Mouse (Mus musculus): ENCODE results near the gene Pdcd5. TPM values are rescaled to one million over a fixed set of nuclear protein-coding genes. Genes with fewer than 3 reads are reported as not detected.

Pdcd5 gene
- polyA plus RNA-seq, 1 experiment from 2014 or later: 80.7 TPM

DNA sequence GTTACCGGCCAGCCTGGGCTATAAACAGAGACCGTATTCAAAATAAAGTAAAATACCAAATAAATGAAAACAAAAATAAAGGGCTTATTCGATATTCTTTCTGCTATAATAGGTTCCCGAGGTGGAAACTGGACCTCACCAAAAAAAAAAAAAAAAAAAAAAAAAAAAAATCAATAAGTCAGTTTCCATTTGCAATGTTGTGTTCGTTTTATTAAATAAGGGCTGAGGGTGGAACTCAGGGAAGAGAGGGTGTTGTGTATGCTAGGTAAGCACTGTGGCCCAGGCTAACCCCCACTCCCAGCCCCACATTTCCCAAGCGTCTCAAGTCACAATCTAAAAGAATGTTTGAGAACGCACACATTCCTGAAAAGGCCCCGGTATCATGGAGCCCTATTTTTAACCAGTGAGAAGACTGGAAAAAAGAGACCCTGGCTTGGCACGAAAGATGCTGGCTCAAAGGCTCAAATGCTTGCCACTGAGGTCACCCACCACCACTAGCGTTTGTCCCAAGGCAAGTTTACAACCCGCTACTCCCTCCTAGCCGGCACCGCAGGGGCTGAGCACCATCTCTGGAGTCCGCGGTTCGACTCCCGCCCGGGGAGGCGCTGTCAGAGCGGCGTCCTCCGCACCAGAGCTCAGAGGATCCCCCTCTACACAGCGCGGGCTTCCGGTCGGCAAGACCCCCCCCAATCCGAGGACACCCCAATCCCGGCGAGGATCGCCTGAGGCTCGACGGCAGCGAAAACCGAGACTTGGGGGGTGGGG is 822 bp downstream of the Pdcd5 start:
- ChIA-PET POLR2A (no interaction called here), CTCF (no interaction called here)
- peaks cover 3% of the 10 kb centered on the region for H3K27me3 ChIP-seq
- no peak for DNase-seq (ENCODE audit: low read depth, low spot score)
- no peak for TF ChIP-seq CTCF (IDR thresholded peaks at IDR 0.05)
- ATAC-seq: peak; percentile 11
- in situ Hi-C loops (cut with MboI; ENCODE audit: low pct_unique_long_range_greater_than_20kb): no loop called here

DNA sequence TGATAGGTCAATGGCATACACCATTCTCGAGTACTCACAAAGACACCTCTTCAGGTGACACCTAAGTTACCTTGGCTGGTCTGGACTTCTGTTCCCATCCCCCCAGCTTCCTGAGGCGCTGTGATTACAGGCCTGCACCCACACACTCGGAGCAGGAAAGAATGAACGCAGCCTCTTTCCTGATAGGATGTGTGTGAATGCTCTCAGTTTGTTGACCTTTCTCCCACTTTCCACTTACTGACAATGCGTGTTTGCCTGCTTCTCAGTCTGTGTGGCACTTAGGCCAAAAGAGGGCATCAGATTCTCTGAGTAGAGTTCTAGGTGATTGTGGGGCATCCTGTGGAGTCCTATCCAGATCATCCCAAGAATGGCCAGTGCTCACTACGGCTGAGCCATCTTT is 7.2 kb downstream of the Pdcd5 start:
- no peaks in the 10 kb centered on the region for H3K27me3 ChIP-seq
- ChIA-PET POLR2A (no interaction called here), CTCF (interaction anchor here (3.0 kb wide), 1 partner anchor 11 kb away, joined by 13 read pairs; no protein-coding TSS in a partner anchor)
- no peak for ATAC-seq
- no peak for TF ChIP-seq CTCF (IDR thresholded peaks at IDR 0.05)
- DNase-seq (ENCODE audit: low read depth, low spot score): no peak
- in situ Hi-C loops (cut with MboI; ENCODE audit: low pct_unique_long_range_greater_than_20kb): no loop called here

DNA sequence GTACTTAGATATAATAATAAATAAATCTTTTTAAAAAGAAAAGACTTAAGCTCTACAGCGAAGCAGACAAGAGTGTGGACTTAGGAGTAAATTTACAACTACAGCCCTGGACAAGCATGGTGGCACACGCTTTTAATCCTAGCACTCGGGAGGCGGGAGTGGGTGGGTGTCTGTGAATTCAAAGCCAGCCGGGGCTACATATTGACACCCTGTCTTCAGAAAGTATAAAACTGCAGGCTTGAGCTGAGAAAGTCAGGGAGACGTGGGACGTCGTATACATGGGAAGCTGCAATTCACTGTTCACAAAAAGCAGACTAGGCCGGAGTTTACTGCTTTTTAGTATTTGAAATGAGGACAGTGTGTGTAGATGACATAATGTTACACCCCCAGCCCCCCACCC is 10.4 kb downstream of the Pdcd5 start:
- DNase-seq (ENCODE audit: low read depth, low spot score) (no peak), ATAC-seq (no peak)
- H3K27me3 ChIP-seq: no peaks in the 10 kb centered on the region
- no peak for TF ChIP-seq CTCF (IDR thresholded peaks at IDR 0.05)
- ChIA-PET POLR2A (interaction anchor here (0.5 kb wide), 1 partner anchor 81 kb away, joined by 3 read pairs; no protein-coding TSS in a partner anchor), CTCF (interaction anchor here (0.7 to 2.2 kb wide), 7 partner anchors 10 to 91 kb away, joined by 3 to 10 read pairs (median 3); no protein-coding TSS in a partner anchor)
- in situ Hi-C loops (cut with MboI; ENCODE audit: low pct_unique_long_range_greater_than_20kb): loop anchor here (10.0 kb wide), 2 partner anchors 52 to 82 kb away; partner anchors contain the start of genes Ankrd27, Nudt19 and Rgs9bp

DNA sequence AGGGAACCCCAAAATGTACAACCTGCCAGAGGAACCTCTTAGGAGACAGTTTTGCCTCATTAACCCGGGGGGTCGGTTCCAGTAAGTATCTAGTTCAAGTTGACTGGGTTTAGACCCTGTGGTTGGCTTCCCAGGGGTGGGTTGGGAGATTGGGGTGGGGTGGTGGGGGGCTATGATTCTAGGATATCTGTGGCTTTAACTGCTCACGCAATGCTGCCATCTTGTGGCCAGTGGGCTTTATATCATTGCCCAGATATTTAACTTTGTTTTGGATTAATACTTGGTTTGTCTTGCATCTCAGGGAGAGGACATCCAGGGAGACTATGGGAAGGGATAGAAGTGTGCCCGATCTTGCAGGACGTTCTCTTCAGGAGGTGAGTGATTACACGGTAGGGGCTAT is 11.1 kb downstream of the Pdcd5 start:
- ChIA-PET CTCF (interaction anchor here (0.9 to 2.2 kb wide), 6 partner anchors 9 to 90 kb away, joined by 3 to 10 read pairs (median 4); no protein-coding TSS in a partner anchor), POLR2A (no interaction called here)
- in situ Hi-C loops (cut with MboI; ENCODE audit: low pct_unique_long_range_greater_than_20kb): loop anchor here (10.0 kb wide), 2 partner anchors 51 to 81 kb away; partner anchors contain the start of genes Ankrd27, Nudt19 and Rgs9bp
- peak; percentile 62 for TF ChIP-seq CTCF (IDR thresholded peaks at IDR 0.05)
- DNase-seq (ENCODE audit: low read depth, low spot score): no peak
- H3K27me3 ChIP-seq: no peaks in the 10 kb centered on the region
- no peak for ATAC-seq

DNA sequence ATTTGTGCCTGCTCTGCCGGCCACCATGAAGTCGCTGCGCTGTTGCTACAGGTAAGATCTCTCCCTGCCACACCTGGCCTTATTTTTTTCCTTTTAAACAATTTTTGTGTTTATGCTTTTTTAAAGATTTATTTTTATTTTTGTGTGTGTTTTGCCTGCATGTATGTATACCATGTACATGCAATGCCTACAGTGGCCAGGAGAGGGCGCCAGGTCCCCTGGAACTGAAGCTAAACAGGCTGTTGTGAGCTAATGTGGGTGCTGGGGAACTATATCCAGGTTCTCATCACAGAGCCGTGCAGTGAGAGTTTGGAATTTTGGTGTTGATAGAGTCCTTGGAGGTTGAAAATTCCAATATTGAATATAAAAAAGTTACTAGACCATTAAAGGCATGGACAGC is 18.8 kb downstream of the Pdcd5 start:
- in situ Hi-C loops (cut with MboI; ENCODE audit: low pct_unique_long_range_greater_than_20kb): no loop called here
- ChIA-PET POLR2A (no interaction called here), CTCF (interaction anchor here (0.8 to 2.8 kb wide), 9 partner anchors 9 to 116 kb away, joined by 3 to 13 read pairs (median 4); no protein-coding TSS in a partner anchor)
- no peaks in the 10 kb centered on the region for H3K27me3 ChIP-seq
- peak; percentile 94 for TF ChIP-seq CTCF (IDR thresholded peaks at IDR 0.05)
- DNase-seq (ENCODE audit: low read depth, low spot score) (no peak), ATAC-seq (no peak)

DNA sequence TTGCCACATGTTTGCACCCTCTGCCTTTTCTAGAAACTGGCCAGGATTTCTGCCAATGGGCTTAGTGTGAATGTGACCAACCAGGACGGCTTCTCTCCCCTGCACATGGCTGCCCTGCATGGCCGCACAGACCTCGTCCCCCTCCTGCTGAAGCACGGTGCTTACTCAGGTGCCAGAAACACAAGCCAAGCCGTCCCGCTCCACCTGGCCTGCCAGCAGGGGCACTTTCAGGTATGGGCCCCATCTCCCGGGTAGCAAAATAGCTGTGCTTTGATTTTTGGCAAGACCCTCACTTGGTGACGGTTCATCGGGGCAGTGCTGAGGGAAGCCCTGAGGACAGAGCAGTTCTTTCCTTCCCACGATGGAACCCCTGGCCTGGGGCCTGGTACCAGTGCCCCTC is 19.9 kb downstream of the Pdcd5 start:
- CTCF ChIA-PET: interaction anchor here (0.7 to 2.8 kb wide), 7 partner anchors 8 to 81 kb away, joined by 3 to 13 read pairs (median 3); no protein-coding TSS in a partner anchor
- TF ChIP-seq CTCF (IDR thresholded peaks at IDR 0.05): no peak

DNA sequence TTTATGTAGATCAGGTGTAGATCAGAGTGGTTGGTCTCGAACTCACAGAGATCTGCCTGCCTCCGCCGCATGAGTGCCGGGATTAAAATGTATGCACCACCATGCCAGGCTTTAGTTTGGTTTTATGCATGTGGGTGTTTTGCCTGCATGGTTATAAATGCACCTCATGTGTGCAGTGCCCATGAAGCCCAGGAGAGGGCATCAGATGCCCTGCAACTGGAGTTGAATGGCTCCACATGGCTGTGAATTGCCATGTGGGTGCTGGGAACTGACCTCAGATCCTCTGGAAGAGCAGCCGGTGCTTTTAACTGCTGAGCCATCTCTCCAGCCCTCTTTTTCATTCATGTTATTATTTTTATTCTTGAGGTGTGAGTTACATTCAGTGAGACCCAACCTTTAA is 21.3 kb downstream of the Pdcd5 start:
- in situ Hi-C loops (cut with MboI; ENCODE audit: low pct_unique_long_range_greater_than_20kb): no loop called here
- CTCF ChIA-PET: no interaction called here

More for the DNA sequence above, 19.9 kb downstream of the Pdcd5 start:
- in situ Hi-C loops (cut with MboI; ENCODE audit: low pct_unique_long_range_greater_than_20kb): no loop called here
- no peaks in the 10 kb centered on the region for H3K27me3 ChIP-seq
- POLR2A ChIA-PET: no interaction called here
- ATAC-seq (no peak), DNase-seq (ENCODE audit: low read depth, low spot score) (no peak)

DNA sequence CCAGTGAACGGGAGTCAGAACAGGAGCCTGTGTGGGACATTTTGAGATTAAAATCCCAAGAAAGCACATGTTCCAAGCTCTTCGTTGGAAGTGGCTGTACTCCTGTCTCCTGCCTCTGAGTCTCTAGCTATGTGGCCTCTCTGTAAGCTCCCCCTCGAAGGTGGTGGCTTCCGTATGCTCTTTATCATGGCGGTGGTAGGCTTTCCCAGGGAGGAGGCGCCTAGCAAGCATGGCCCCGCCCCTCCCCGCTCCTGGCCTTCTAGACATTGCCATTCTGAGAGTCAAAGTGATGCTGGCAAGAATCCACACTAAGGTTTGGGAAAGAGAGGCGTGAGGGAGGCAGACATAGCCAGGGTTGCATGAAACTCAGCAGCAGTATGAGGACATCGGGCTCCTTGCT is 24.7 kb downstream of the Pdcd5 start:
- ChIA-PET CTCF (interaction anchor here (3.2 kb wide), 1 partner anchor 14 kb away, joined by 9 read pairs; no protein-coding TSS in a partner anchor), POLR2A (no interaction called here)
- no peaks in the 10 kb centered on the region for H3K27me3 ChIP-seq
- no peak for TF ChIP-seq CTCF (IDR thresholded peaks at IDR 0.05)
- in situ Hi-C loops (cut with MboI; ENCODE audit: low pct_unique_long_range_greater_than_20kb): no loop called here
- ATAC-seq: no peak
- DNase-seq (ENCODE audit: low read depth, low spot score): no peak

More for the DNA sequence above, 21.3 kb downstream of the Pdcd5 start:
- no peak for DNase-seq (ENCODE audit: low read depth, low spot score)
- no peak for ATAC-seq
- POLR2A ChIA-PET: no interaction called here
- TF ChIP-seq CTCF (IDR thresholded peaks at IDR 0.05): no peak
- no peaks in the 10 kb centered on the region for H3K27me3 ChIP-seq

DNA sequence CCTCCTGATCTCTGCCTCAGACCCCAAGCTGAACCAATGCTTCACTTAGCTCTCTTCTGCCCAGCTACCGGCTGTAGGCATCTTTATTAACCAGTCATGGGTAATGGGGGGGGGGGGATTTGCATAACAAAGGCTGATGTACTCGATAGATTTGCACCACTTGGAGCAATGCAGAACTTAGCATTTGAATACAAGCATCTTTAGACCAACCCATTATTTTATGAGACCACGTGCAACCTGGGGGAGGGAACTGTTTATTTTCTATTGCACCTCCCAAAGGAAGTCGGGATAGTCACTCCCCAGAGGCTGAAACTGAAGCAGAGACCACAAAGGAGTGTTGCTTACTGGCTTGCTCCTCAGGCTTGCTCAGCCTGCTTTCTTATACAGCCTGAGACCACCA is 29.8 kb downstream of the Pdcd5 start:
- in situ Hi-C loops (cut with MboI; ENCODE audit: low pct_unique_long_range_greater_than_20kb): no loop called here
- POLR2A ChIA-PET: no interaction called here
- CTCF ChIA-PET: interaction anchor here (0.8 kb wide), 1 partner anchor 10 kb away, joined by 3 read pairs; no protein-coding TSS in a partner anchor
- H3K27me3 ChIP-seq: no peaks in the 10 kb centered on the region
- ATAC-seq: no peak
- no peak for TF ChIP-seq CTCF (IDR thresholded peaks at IDR 0.05)
- DNase-seq (ENCODE audit: low read depth, low spot score): no peak

DNA sequence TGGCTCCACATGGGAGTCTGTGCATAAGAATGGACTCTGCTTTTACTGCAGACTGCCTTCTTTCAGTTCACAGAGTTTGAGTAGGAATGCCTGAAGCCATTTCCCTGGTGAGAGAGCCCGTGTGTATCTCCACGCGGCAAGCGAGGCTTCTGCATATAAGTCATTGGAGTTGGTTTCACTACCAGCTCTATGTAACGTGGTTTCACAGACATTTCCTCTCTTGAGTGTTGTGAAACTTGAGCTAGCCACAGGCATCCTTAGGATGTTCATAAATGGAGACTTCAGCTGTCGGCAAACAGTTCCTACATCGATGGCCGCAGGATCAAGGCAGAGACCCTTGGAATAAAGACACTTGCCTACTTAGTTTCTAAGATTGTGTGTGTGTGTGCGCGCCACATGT is 38.1 kb downstream of the Pdcd5 start:
- no peaks in the 10 kb centered on the region for H3K27me3 ChIP-seq
- no peak for DNase-seq (ENCODE audit: low read depth, low spot score)
- ATAC-seq: no peak
- in situ Hi-C loops (cut with MboI; ENCODE audit: low pct_unique_long_range_greater_than_20kb): no loop called here
- ChIA-PET POLR2A (interaction anchor here (0.6 kb wide), 2 partner anchors 13 to 373 kb away, joined by 3 read pairs; no protein-coding TSS in a partner anchor), CTCF (interaction anchor here (1.0 to 1.5 kb wide), 3 partner anchors 9 to 19 kb away, joined by 3 to 4 read pairs (median 4); no protein-coding TSS in a partner anchor)
- no peak for TF ChIP-seq CTCF (IDR thresholded peaks at IDR 0.05)

DNA sequence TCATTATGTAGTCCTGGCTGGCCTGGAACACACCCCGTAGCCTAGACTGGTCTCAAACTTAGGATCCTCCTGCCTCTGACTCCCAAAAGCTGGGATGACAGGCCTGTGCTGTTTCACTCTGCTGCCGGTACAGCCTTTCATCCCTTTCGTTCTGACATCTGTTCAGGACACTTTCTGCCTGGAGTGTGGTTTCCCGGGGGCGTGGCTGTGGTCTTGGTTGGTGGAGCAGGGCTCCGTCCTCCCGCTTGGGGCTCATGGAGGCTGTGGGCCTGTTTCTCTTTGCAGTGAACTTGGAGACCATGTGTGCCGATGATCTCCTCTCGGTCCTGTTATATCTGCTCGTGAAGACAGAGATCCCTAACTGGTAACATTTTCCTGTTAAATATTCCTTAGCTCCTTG is 40.5 kb downstream of the Pdcd5 start:
- ChIA-PET POLR2A (no interaction called here), CTCF (interaction anchor here (0.7 to 1.8 kb wide), 2 partner anchors 22 to 24 kb away, joined by 4 read pairs; no protein-coding TSS in a partner anchor)
- ATAC-seq: no peak
- in situ Hi-C loops (cut with MboI; ENCODE audit: low pct_unique_long_range_greater_than_20kb): no loop called here
- TF ChIP-seq CTCF (IDR thresholded peaks at IDR 0.05): no peak
- no peaks in the 10 kb centered on the region for H3K27me3 ChIP-seq
- DNase-seq (ENCODE audit: low read depth, low spot score): no peak
